Mouse (Mus musculus): ENCODE measurements around the gene Ang2. TPM values are rescaled to one million over a fixed set of nuclear protein-coding genes. Genes with fewer than 3 reads are reported as not detected.

Ang2 gene
- not detected in 2 replicates for polyA plus RNA-seq (2015; fragmentation: Nextera tagmentation; extraction: Ambion mirVana)

DNA sequence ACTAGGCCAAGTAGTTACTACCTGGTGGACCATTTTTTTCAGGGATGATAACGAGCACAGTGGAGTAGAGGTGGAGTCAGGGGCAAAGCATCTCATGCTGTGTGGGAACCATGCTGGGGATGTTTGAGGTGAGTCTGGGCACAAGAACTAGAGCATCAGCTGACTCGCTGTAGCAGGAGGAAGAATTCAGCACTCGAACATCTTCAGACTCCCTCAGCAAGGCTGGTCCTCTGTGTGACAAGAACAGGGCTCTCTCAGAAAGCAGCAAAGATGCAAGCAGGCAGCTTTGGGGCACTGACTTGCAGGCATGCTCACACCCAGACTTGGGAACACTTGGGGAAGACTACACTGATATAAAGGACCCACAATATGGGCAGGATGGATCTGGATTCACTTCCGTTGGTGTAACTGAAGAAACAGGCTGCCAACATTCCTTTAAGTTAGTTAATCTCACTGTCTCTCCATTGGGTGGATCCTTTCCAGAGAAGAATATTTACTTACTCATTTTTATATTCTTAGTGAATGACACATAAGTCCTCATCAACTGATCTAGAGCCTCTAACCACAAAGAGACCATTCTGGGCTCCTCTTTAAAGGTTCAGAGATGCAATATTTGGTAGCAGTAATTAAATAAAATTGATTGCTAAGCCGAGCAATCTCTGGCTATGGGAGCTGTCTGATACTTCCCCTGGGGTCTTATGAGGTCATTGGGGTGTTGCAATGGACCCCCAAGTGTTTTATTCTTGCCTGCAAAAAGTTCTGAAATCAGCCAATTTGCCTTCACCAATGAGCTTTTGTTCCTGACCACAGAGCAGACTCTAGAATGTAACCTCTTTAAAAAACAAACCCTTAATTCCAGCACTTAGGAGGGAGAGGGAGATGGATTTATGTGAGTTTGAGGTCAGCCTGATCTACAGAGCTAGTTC, at the start of gene Ang2:
Gene Ang2, minus strand, starts transcription at position 51 of the 926 bp plus-strand sequence.

DNA sequence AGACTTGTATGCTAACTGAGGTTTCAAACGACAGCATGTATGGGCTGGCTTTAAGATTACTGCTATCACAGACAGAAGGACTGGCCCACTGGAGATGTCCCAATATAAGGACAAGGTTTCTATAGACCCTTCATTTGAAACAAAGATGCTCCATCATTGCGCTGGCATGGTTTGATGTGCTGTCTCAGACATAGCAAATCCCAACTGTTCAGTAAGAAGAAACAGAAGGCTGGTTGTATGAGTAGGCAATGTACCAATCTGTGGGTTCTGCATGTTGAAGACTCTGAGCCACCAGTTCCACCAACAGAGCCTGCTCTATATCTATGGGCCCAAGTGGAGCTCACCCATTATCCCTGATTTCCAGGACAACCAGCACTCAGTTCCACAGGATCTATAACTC, 4.2 kb upstream of the Ang2 start, which contains the start of gene Ear14:
Gene Ear14, plus strand, starts transcription at position 277 of the 400 bp plus-strand sequence.

DNA sequence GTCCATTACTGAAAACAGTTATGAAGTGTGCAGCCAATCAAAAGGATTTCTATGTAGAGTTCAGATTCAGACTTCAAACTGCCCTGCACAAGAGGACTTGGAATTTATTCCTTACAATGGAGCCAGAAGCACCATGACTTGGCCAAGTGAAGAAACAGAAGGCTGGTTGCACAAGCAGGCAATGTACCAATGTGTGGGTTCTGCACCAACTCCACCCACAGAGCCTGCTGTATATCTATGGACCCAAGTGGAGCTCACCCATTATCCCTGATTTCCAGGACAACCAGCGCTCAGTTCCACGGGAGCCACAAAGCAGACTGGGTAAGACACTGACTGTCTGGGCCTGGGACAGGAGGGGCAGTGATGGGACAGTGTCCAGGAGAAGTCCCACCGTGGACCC, 37.0 kb downstream of the Ang2 start, which contains the start of gene Rnase2b:
Gene Rnase2b, plus strand, starts transcription at position 285 of the 400 bp plus-strand sequence.

DNA sequence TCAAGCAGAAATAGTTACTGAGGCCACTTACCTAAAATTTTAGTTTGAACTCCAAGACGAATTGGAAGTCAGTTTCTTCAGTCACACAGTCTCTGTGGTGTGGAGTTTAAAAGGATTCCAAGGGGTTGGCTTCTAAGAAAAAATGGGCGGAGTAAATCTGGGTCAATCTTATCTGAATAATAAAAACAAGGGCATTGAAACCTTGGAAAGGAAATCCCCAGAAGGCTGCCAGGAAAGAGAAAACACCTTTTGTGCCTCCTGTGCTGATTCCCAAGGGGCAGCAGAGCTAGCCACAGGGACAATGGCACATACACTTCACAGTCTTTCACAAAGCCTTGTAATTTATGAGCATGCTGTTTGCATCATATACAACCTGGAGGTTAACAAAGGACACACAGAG, 52.3 kb downstream of the Ang2 start, which contains the start of gene Rnase1:
Gene Rnase1, minus strand, starts transcription at position 101 of the 400 bp plus-strand sequence.

Other genes with a start within 250 kb of the Ang2 start
- gene Pnp2, start 243.2 kb downstream of the Ang2 start, polyA plus RNA-seq (2015; fragmentation: Nextera tagmentation; extraction: Ambion mirVana): 2.2 and 2.8 TPM in 2 replicates
- 0.25 TPM in 1 of 2 replicates, not detected in the other for gene Rnase10, start 191.4 kb downstream of the Ang2 start, polyA plus RNA-seq (2015; fragmentation: Nextera tagmentation; extraction: Ambion mirVana)
- not detected in 2 replicates for gene Rnase9, start 157.3 kb downstream of the Ang2 start, polyA plus RNA-seq (2015; fragmentation: Nextera tagmentation; extraction: Ambion mirVana)
- gene Rnase11, start 149.0 kb downstream of the Ang2 start, polyA plus RNA-seq (2015; fragmentation: Nextera tagmentation; extraction: Ambion mirVana): not detected in 2 replicates
- 1.4 and 1.9 TPM in 2 replicates for gene Rnase12, start 141.5 kb downstream of the Ang2 start, polyA plus RNA-seq (2015; fragmentation: Nextera tagmentation; extraction: Ambion mirVana)
- gene Olfr750, start 124.7 kb downstream of the Ang2 start, polyA plus RNA-seq (2015; fragmentation: Nextera tagmentation; extraction: Ambion mirVana): 0.03 and 0.05 TPM in 2 replicates
- gene Rnase4, start 108.1 kb downstream of the Ang2 start, polyA plus RNA-seq (2015; fragmentation: Nextera tagmentation; extraction: Ambion mirVana): 122 and 245 TPM in 2 replicates
- gene Ang, start 108.0 kb downstream of the Ang2 start, polyA plus RNA-seq (2015; fragmentation: Nextera tagmentation; extraction: Ambion mirVana): 14.8 and 20.1 TPM in 2 replicates
- 0.08 TPM in 1 of 2 replicates, not detected in the other for gene Eddm3b, start 84.7 kb downstream of the Ang2 start, polyA plus RNA-seq (2015; fragmentation: Nextera tagmentation; extraction: Ambion mirVana)
- 0.99 and 1.6 TPM in 2 replicates for gene Rnase6, start 75.2 kb downstream of the Ang2 start, polyA plus RNA-seq (2015; fragmentation: Nextera tagmentation; extraction: Ambion mirVana)
- 2.3 and 3.7 TPM in 2 replicates for gene Rnase1, start 52.4 kb downstream of the Ang2 start, polyA plus RNA-seq (2015; fragmentation: Nextera tagmentation; extraction: Ambion mirVana)
- gene Rnase2b, start 36.9 kb downstream of the Ang2 start, polyA plus RNA-seq (2015; fragmentation: Nextera tagmentation; extraction: Ambion mirVana): not detected in 2 replicates
- not detected in 2 replicates for gene Ear14, start 4.2 kb upstream of the Ang2 start, polyA plus RNA-seq (2015; fragmentation: Nextera tagmentation; extraction: Ambion mirVana)
- not detected in 2 replicates for gene Rnase2a, start 57.0 kb upstream of the Ang2 start, polyA plus RNA-seq (2015; fragmentation: Nextera tagmentation; extraction: Ambion mirVana)
- gene Gm7247, start 162.6 kb upstream of the Ang2 start, polyA plus RNA-seq (2015; fragmentation: Nextera tagmentation; extraction: Ambion mirVana): not detected in 2 replicates
- not detected in 2 replicates for gene Vmn2r88, start 211.7 kb upstream of the Ang2 start, polyA plus RNA-seq (2015; fragmentation: Nextera tagmentation; extraction: Ambion mirVana)

Data from adrenal gland, postnatal 0 days (tissue).